Mouse (Mus musculus): ENCODE data around the gene AI661453.

The AI661453 gene

GRCm38 (mm10) chr17:47466284-47466683 lies 29.9 kb downstream of the AI661453 start:
- 60% methylated on average over 9 of the region's 9 CpGs for WGBS

DNA sequence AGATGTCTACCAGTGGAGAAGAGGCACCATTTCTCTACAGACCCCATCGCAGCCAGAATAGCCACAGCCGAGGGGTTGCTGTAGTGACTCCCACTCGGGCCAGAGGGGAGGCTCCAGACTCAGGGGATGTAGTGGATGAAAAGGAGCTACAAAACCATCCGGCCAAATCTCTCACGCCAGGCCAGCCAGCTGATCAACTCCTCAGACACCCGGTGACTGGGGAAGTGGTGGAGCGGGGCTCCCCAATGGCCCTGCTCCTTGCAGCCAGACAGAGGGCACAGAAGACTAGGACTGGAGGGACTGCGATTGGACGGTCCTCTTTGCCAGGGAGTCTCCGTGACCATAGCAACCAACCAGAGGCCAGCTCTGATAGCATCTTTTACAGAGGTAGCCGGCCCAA lies 31.2 kb downstream of the AI661453 start:
- 84% methylated on average over 11 of the region's 11 CpGs for WGBS

GRCm38 (mm10) chr17:47468063-47468462 lies 31.6 kb downstream of the AI661453 start:
- 44% methylated on average over 14 of the region's 14 CpGs for WGBS

GRCm38 (mm10) chr17:47468466-47468865 lies 32.1 kb downstream of the AI661453 start:
- WGBS: 23% methylated on average over 34 of the region's 34 CpGs

- 94% methylated on average over 4 of the region's 4 CpGs for WGBS
Measured at GRCm38 (mm10) chr17:47469642-47470041, 33.2 kb downstream of the AI661453 start.

- 86% methylated on average over 4 of the region's 4 CpGs for WGBS
Measured at GRCm38 (mm10) chr17:47470121-47470520, 33.7 kb downstream of the AI661453 start.

DNA sequence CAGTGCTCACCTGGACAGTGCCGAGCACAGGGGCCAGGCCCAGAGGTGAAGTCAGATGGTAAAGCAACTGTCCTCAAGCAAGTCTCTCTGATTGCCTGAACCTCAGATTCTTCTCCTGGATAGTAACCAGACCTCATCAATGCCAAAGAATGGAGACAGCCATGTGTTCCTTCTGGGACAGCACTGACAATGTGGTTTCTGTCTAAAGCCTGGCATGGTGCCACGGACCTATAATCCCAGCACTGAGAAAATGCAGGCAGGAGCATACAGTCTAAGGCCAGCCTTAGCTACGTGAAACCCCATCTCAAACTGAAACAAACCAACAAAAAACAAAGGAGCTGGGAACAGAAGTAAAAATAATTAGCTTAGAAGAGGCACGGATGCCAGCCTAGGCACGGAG lies 34.3 kb downstream of the AI661453 start:
- WGBS: 57% methylated on average over 5 of the region's 5 CpGs

DNA sequence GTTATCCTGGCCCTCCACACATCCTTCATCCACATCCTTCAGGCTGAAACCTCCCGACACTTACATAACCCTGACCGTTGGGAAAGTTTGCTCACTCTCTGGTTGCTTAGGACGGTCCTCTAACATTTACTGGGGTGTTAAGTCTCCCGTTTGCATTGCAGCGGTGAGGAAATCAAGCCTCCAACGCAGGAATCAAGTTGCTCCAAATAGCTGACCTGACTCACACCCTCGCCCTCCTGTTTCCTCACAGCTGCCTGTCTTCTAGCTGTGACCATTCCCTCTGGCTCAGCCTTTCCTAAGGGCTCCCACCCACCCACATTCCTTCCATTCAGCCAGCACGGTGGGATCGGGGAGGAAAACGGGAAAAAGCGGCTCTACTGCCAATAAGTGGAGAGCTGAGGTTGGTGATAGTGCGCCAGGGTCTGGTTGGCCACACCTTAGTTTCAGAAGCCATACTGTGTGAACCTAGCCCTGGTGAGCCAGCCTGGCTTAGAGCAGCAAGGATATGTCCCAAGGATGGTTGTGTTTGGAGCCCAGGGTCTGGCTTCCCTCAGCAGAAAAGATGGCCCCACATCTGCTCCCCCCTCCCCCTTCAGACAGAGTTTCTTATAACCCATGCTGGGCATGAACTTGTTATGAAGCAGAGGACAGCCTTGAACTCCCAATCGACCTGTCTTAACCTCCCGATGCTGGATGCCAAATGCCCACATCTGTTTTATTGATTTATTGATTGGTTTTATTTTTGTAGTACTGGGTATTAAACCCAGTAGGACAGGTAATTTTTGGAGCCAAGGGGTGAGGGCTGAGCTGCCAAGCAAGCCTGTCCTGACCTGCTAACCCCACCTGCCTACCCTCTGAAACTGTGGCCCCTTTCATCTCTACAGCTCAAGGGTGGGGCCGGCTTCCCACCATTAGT lies 36.3 kb downstream of the AI661453 start:
- 69% methylated on average over 15 of the region's 15 CpGs for WGBS

GRCm38 (mm10) chr17:47473434-47473974 lies 37.1 kb downstream of the AI661453 start:
- WGBS: 14% methylated on average over 8 of the region's 8 CpGs

DNA sequence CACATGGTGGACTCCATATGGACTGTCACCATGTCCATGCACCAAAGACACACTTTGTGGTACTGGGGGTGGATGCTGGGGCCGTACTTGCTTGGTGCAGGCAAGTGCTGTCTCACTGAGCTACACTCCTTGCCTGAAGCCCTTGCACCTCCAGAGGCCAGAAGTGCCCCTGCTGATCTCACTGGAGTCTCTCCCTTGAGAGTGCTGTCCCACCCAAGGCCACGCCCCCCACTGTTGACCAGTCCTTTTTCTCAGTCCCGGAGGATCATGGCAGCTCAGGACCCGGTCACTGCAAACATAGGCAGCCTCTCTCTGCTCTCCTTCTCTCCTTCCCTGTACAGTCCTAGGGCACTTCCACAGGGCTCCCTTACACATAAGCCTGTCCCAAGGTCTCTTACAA lies 37.8 kb downstream of the AI661453 start:
- WGBS: 71% methylated on average over 4 of the region's 4 CpGs

GRCm38 (mm10) chr17:47475181-47475580 lies 38.8 kb downstream of the AI661453 start:
- 89% methylated on average over 4 of the region's 4 CpGs for WGBS

DNA sequence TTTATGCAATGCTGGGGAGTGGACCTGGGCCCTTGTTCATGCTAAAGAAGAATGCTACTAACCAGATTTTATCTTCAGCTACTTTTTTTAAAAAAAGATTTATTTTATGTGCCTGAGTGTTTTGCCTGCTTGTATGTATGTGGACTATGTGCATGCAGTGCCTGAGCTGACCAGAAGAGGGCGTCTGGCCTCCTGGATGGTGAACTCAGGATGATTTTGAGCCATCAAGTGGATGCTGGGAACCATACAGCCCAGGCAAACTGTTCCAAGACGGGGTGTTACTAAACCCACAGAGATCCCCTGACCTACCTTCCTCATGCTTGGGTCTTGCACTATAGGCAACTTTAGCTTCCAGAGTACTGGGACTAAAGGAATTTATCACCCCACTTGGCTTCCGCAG lies 39.3 kb downstream of the AI661453 start:
- WGBS: 69% methylated on average over 3 of the region's 3 CpGs

DNA sequence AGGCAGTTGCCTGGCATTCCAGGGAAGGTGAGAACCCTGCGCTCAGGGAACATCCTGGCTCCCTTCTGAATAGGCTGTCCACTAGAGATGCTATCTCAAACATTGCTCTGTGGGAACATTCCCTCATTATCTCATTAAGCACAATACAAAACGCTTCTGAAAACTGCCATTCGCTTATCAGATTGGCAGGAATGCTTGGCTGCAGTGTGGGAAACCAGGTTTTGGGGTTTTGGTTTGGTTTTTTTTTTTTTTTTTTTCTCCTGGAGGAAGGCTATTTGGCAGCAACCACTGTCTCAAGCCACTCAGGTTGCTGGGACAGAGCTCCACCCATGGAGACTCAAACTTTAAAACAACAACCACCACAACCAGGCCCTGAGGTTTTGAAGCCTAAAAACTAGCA lies 43.5 kb downstream of the AI661453 start:
- WGBS: 76% methylated on average over 3 of the region's 3 CpGs

GRCm38 (mm10) chr17:47482401-47482800 lies 46.0 kb downstream of the AI661453 start:
- WGBS: 24% methylated on average over 2 of the region's 2 CpGs

DNA sequence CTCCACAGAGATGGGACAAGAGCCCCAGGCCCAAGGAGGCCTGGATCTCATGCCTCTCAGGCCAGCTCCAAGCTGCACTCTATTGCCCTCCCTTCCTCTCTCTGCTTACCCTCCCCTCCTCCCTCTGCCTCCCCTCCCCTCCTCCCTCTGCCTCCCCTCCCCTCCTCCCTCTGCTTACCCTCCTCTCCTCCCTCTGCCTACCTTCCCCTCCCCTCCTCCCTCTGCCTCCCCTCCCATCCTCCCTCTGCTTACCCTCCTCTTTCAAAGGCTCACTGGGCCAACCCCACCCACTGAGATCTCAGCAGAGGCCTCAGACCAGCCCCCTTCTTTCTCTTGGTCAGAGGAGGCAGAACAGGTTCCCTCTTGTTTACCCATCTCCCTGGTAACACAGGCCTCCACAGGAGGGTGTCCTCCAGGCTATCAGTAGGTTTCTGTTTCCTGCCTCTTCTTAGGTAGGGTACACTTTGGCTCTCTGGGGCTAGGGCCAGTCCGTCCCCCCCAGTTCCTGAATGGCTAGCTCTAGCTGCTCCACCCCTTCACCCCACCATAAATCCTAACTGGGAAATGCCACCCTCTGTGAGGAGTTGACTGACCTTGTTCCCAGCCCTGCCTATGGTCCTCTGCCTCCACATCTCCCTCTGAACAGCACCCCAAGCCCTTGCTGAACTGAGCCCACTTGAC lies 48.0 kb downstream of the AI661453 start:
- WGBS: 35% methylated on average over 1 of the region's 1 CpGs

DNA sequence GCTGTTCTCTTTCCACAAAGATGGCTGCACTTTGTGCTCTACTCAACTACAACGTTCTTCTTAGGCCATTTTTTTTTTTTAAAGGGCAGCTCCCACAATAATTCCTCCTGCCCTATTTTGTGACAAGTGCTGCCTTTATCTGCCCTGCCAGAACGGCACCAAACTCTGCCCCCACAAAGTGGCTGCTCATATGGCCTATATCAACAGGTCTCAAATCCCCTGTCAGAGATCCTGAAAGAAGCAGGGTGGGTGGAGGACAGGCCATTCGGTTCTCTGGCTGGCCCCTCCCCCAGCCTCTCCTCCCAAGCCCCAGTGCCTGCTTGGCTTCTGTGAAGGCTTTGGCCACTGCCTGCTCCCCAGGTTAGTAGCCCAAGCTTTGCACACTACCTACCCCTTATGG lies 48.6 kb downstream of the AI661453 start:
- WGBS: 17% methylated on average over 3 of the region's 3 CpGs

DNA sequence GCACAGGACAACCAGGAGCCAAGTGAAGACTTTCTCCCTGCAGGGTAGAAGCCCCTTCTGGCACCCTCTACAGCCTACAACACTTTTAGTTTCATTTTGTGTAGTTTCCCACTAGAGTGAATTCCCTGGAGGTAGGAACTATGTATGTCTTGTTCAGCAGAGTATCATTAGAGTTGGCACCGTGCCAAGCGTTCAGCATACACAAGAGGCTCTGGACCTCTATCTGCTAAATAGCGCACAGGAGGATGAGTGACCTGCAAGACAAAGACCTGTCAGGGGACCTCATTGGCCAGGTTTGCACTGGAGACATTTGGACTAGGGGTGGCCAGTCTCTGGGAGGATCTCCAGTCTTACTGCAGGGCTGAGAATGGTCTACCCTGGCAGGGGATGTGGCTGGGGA lies 49.4 kb downstream of the AI661453 start:
- 75% methylated on average over 3 of the region's 3 CpGs for WGBS

- 86% methylated on average over 9 of the region's 9 CpGs for WGBS
Measured at GRCm38 (mm10) chr17:47490791-47491190, 54.4 kb downstream of the AI661453 start.

- WGBS: 66% methylated on average over 6 of the region's 6 CpGs
Measured at GRCm38 (mm10) chr17:47492731-47493130, 56.3 kb downstream of the AI661453 start.

DNA sequence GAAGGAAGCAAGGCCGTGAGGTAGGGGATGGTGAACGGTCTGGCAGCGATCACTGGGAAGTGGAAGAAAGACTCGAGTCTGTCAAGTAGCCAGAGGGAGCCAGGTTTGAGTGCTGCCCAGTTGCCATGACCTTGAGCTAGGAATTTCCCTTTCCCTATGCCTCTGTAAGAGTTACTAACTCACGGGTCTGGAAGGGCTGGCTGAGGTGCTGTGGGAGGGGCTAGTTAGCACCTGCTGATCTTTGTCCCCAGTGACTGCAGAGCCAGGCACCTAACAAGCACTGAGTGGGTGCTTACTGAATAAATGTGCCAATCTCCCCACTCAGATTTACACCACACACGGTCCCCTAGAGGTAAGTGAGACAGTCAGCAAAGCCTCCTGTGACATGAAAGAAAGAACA lies 57.2 kb downstream of the AI661453 start:
- WGBS: 88% methylated on average over 6 of the region's 6 CpGs

DNA sequence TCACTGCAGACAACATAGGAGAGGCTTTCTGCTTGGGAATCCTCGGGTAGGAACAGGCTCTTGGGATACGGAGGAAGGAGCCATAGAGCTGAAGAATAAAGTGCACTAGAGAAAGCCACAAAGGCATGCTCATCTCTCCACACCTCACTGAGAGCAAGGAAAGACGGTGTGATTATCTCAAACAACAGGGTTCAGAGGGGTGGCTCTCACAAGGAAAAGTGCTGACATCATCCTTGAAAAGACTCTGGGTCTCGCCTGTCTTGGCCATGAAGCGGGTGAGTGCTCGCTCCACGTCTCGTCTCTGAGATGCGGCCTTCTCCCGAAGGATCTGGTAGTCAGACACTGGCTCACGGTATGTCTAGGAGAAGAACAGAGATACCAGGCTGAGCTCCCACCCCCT lies 57.7 kb downstream of the AI661453 start:
- 91% methylated on average over 11 of the region's 11 CpGs for WGBS

- 7% methylated on average over 11 of the region's 11 CpGs for WGBS
Measured at GRCm38 (mm10) chr17:47501531-47501930, 65.1 kb downstream of the AI661453 start.

Measured in cerebral cortex, adult 2 months (tissue).